Mouse (Mus musculus): ENCODE measurements around the gene Men1. TPM values are rescaled to one million over a fixed set of nuclear protein-coding genes. Genes with fewer than 3 reads are reported as not detected.

Men1 gene
- polyA plus RNA-seq, 1 experiment from 2014 or later = 49.7 TPM

DNA sequence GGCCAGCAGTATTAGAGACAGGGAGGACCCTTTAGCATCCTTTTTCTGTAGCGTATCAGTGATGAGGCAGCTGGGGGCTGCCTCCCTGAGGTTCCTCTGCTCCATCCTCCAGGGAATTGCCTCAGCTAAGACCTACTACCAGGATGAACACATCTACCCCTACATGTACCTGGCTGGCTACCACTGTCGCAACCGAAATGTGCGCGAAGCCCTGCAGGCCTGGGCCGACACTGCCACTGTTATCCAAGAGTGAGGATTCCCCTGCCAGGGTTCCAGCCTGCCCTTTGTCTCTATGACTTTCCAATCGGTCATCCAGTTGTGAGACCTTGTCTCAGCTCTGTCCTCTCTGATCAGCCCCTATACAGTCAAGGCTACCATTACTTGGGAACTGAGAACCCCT, 3.4 kb downstream of the Men1 start:
- peaks cover 7% of the 10 kb centered on the region for H3K36me3 ChIP-seq (replicated peaks; ENCODE audit: control insufficient read depth, insufficient read depth, low read depth, low read length)
- H3K9me3 ChIP-seq (replicated peaks; ENCODE audit: control insufficient read depth, low read length) = no peaks in the 10 kb centered on the region
- H3K4me2 ChIP-seq (ENCODE audit: low read depth, low read length) = no peak overlapping the region
- no peak overlapping the region for H3K4me3 ChIP-seq (ENCODE audit: low read depth, low read length)
- no peak overlapping the region for H3K27ac ChIP-seq (replicated peaks; ENCODE audit: low read depth, low read length)
- DNase-seq (ENCODE audit: low spot score) = no peak
- WGBS = 96% methylated on average over 7 of the region's 7 CpGs
- H3K4me1 ChIP-seq (ENCODE audit: control insufficient read depth, insufficient read depth, low read length) = peaks cover 9% of the 10 kb centered on the region
- no peak overlapping the region for H3K9ac ChIP-seq (replicated peaks; ENCODE audit: low read length)
- ATAC-seq (replicated peaks; ENCODE audit: insufficient number of reproducible peaks, low FRiP score, low TSS enrichment, low read depth) = no peak
- H3K27me3 ChIP-seq (ENCODE audit: control insufficient read depth, insufficient read depth, low read length) = no peaks in the 10 kb centered on the region

- no peaks in the 10 kb centered on the region for H3K9me3 ChIP-seq (replicated peaks; ENCODE audit: control insufficient read depth, low read length)
- DNase-seq (ENCODE audit: low spot score) (no peak), ATAC-seq (replicated peaks; ENCODE audit: insufficient number of reproducible peaks, low FRiP score, low TSS enrichment, low read depth) (no peak)
- no peak overlapping the region for H3K9ac ChIP-seq (replicated peaks; ENCODE audit: low read length)
- peaks cover 9% of the 10 kb centered on the region for H3K4me1 ChIP-seq (ENCODE audit: control insufficient read depth, insufficient read depth, low read length)
- H3K27ac ChIP-seq (replicated peaks; ENCODE audit: low read depth, low read length) = no peak overlapping the region
- peaks cover 7% of the 10 kb centered on the region for H3K36me3 ChIP-seq (replicated peaks; ENCODE audit: control insufficient read depth, insufficient read depth, low read depth, low read length)
- H3K4me2 ChIP-seq (ENCODE audit: low read depth, low read length) = no peak overlapping the region
- H3K4me3 ChIP-seq (ENCODE audit: low read depth, low read length) = no peak overlapping the region
- no peaks in the 10 kb centered on the region for H3K27me3 ChIP-seq (ENCODE audit: control insufficient read depth, insufficient read depth, low read length)
- WGBS = 95% methylated on average over 11 of the region's 11 CpGs
Observed at GRCm38 (mm10) chr19:6338716-6339115, 3.9 kb downstream of the Men1 start.

GRCm38 (mm10) chr19:6339191-6339590, 4.4 kb downstream of the Men1 start:
- no peak overlapping the region for H3K27ac ChIP-seq (replicated peaks; ENCODE audit: low read depth, low read length)
- H3K4me3 ChIP-seq (ENCODE audit: low read depth, low read length) = no peak overlapping the region
- no peaks in the 10 kb centered on the region for H3K9me3 ChIP-seq (replicated peaks; ENCODE audit: control insufficient read depth, low read length)
- H3K27me3 ChIP-seq (ENCODE audit: control insufficient read depth, insufficient read depth, low read length) = no peaks in the 10 kb centered on the region
- H3K9ac ChIP-seq (replicated peaks; ENCODE audit: low read length) = no peak overlapping the region
- peaks cover 7% of the 10 kb centered on the region for H3K36me3 ChIP-seq (replicated peaks; ENCODE audit: control insufficient read depth, insufficient read depth, low read depth, low read length)
- WGBS = 90% methylated on average over 5 of the region's 6 CpGs
- H3K4me1 ChIP-seq (ENCODE audit: control insufficient read depth, insufficient read depth, low read length) = peaks cover 9% of the 10 kb centered on the region
- DNase-seq (ENCODE audit: low spot score) (no peak), ATAC-seq (replicated peaks; ENCODE audit: insufficient number of reproducible peaks, low FRiP score, low TSS enrichment, low read depth) (no peak)
- H3K4me2 ChIP-seq (ENCODE audit: low read depth, low read length) = no peak overlapping the region

DNA sequence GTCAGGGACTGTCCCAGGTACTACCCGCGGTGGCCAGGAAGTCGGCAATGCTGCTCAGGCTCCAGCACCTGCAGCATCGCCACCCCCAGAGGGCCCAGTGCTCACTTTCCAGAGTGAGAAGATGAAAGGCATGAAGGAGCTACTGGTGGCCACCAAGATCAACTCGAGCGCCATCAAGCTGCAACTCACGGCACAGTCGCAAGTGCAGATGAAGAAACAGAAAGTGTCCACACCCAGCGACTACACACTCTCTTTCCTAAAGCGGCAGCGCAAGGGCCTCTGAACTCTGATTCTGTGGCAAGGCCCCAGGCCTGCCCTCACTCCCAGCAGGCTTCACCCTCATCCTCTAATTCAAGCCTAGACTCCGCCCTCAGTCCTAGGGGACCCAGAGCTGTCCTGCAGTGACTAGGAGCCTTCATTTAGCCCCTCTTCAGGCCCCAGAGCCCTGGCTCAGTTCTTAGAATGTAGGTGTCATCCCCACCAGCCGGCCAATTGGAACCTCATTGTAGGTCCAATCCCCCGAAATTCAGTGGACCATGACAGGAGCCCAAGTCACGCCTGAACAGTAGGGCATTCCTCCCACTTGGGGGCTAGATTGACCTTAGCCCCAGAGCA, 5.2 kb downstream of the Men1 start:
- ATAC-seq (replicated peaks; ENCODE audit: insufficient number of reproducible peaks, low FRiP score, low TSS enrichment, low read depth) (no peak), DNase-seq (ENCODE audit: low spot score) (no peak)
- Histone ChIP-seq H3K27ac (replicated peaks; ENCODE audit: low read depth, low read length) (no peak overlapping the region), H3K4me2 (ENCODE audit: low read depth, low read length) (no peak overlapping the region), H3K4me1 (ENCODE audit: control insufficient read depth, insufficient read depth, low read length) (peaks cover 9% of the 10 kb centered on the region), H3K4me3 (ENCODE audit: low read depth, low read length) (no peak overlapping the region), H3K9ac (replicated peaks; ENCODE audit: low read length) (no peak overlapping the region), H3K9me3 (replicated peaks; ENCODE audit: control insufficient read depth, low read length) (no peaks in the 10 kb centered on the region), H3K36me3 (replicated peaks; ENCODE audit: control insufficient read depth, insufficient read depth, low read depth, low read length) (peaks cover 7% of the 10 kb centered on the region), H3K27me3 (ENCODE audit: control insufficient read depth, insufficient read depth, low read length) (no peaks in the 10 kb centered on the region)
- 71% methylated on average over 15 of the region's 15 CpGs for WGBS

- peak within 1 kb of the TSS; percentile 90 for H3K4me2 ChIP-seq (ENCODE audit: low read depth, low read length)
- DNase-seq (ENCODE audit: low spot score) (peak; percentile 81), ATAC-seq (replicated peaks; ENCODE audit: insufficient number of reproducible peaks, low FRiP score, low TSS enrichment, low read depth) (peak; percentile 30; the same call in 1 of the 2 replicates)
- 9% methylated on average over 48 of the region's 72 CpGs for WGBS
- H3K9me3 ChIP-seq (replicated peaks; ENCODE audit: control insufficient read depth, low read length) = no peaks in the 10 kb centered on the region
- H3K4me1 ChIP-seq (ENCODE audit: control insufficient read depth, insufficient read depth, low read length) = peaks cover 9% of the 10 kb centered on the region
- H3K36me3 ChIP-seq (replicated peaks; ENCODE audit: control insufficient read depth, insufficient read depth, low read depth, low read length) = peaks cover 7% of the 10 kb centered on the region
- H3K27me3 ChIP-seq (ENCODE audit: control insufficient read depth, insufficient read depth, low read length) = no peaks in the 10 kb centered on the region
- H3K4me3 ChIP-seq (ENCODE audit: low read depth, low read length) = peak within 1 kb of the TSS; percentile 66
- H3K27ac ChIP-seq (replicated peaks; ENCODE audit: low read depth, low read length) = peak within 1 kb of the TSS; percentile 59
- peak within 1 kb of the TSS; percentile 74 for H3K9ac ChIP-seq (replicated peaks; ENCODE audit: low read length)
Observed at GRCm38 (mm10) chr19:6340524-6341452, 6.0 kb downstream of the Men1 start, which contains the start of gene Map4k2. TSS of gene Map4k2 (plus strand) at chr19:6341135.

GRCm38 (mm10) chr19:6341453-6342077, 6.8 kb downstream of the Men1 start:
- 0 out of 2 replicates have a peak, but pooled peaks have one; percentile 20 for ATAC-seq (replicated peaks; ENCODE audit: insufficient number of reproducible peaks, low FRiP score, low TSS enrichment, low read depth)
- Histone ChIP-seq H3K4me3 (ENCODE audit: low read depth, low read length) (peak overlapping the region; percentile 66), H3K9ac (replicated peaks; ENCODE audit: low read length) (peak overlapping the region; percentile 74), H3K27me3 (ENCODE audit: control insufficient read depth, insufficient read depth, low read length) (no peaks in the 10 kb centered on the region), H3K27ac (replicated peaks; ENCODE audit: low read depth, low read length) (peak overlapping the region; percentile 59), H3K4me1 (ENCODE audit: control insufficient read depth, insufficient read depth, low read length) (peaks cover 5% of the 10 kb centered on the region; the same call in 1 of the 2 replicates), H3K36me3 (replicated peaks; ENCODE audit: control insufficient read depth, insufficient read depth, low read depth, low read length) (peaks cover 12% of the 10 kb centered on the region), H3K9me3 (replicated peaks; ENCODE audit: control insufficient read depth, low read length) (no peaks in the 10 kb centered on the region), H3K4me2 (ENCODE audit: low read depth, low read length) (peak overlapping the region; percentile 90)
- DNase-seq (ENCODE audit: low spot score) = no peak
- 9% methylated on average over 23 of the region's 23 CpGs for WGBS

GRCm38 (mm10) chr19:6342276-6342933, 7.6 kb downstream of the Men1 start:
- H3K36me3 ChIP-seq (replicated peaks; ENCODE audit: control insufficient read depth, insufficient read depth, low read depth, low read length) = peaks cover 12% of the 10 kb centered on the region
- no peak for DNase-seq (ENCODE audit: low spot score)
- H3K9me3 ChIP-seq (replicated peaks; ENCODE audit: control insufficient read depth, low read length) = no peaks in the 10 kb centered on the region
- H3K27me3 ChIP-seq (ENCODE audit: control insufficient read depth, insufficient read depth, low read length) = no peaks in the 10 kb centered on the region
- H3K4me3 ChIP-seq (ENCODE audit: low read depth, low read length) = no peak overlapping the region
- peaks cover 4% of the 10 kb centered on the region; the same call in 1 of the 2 replicates for H3K4me1 ChIP-seq (ENCODE audit: control insufficient read depth, insufficient read depth, low read length)
- no peak overlapping the region for H3K4me2 ChIP-seq (ENCODE audit: low read depth, low read length)
- 65% methylated on average over 5 of the region's 5 CpGs for WGBS
- no peak overlapping the region for H3K27ac ChIP-seq (replicated peaks; ENCODE audit: low read depth, low read length)
- no peak overlapping the region for H3K9ac ChIP-seq (replicated peaks; ENCODE audit: low read length)
- no peak for ATAC-seq (replicated peaks; ENCODE audit: insufficient number of reproducible peaks, low FRiP score, low TSS enrichment, low read depth)
